Mouse (Mus musculus): ENCODE results near the gene Prl8a8. TPM values are rescaled to one million over a fixed set of nuclear protein-coding genes. Genes with fewer than 3 reads are reported as not detected.

The Prl8a8 gene
- polyA plus RNA-seq (2015; fragmentation: Nextera tagmentation; extraction: Ambion mirVana), result not detected in 2 replicates

- no peak within 1 kb of the TSS for H3K9ac ChIP-seq (ENCODE audit: low read depth, low read length)
- 83% methylated on average over 4 of the region's 4 CpGs for WGBS
- H3K4me2 ChIP-seq (ENCODE audit: low read length), result no peak within 1 kb of the TSS
Observed at GRCm38 (mm10) chr13:27513117-27513516, at the start of gene Prl8a8. Prl8a8 (minus strand) TSS chr13:27513217.

GRCm38 (mm10) chr13:27553336-27553735 lies 40.3 kb upstream of the Prl8a8 start:
- no peak overlapping the region for H3K27ac ChIP-seq (ENCODE audit: low read depth, low read length)
- H3K9ac ChIP-seq (ENCODE audit: low read depth, low read length), result no peak overlapping the region
- H3K9me3 ChIP-seq (ENCODE audit: control insufficient read depth, low read length), result no peaks in the 10 kb centered on the region
- H3K4me3 ChIP-seq (ENCODE audit: low read length), result no peak overlapping the region
- H3K4me1 ChIP-seq (ENCODE audit: control insufficient read depth, insufficient read depth, low read depth, low read length), result no peaks in the 10 kb centered on the region
- no peak for ATAC-seq
- no peaks in the 10 kb centered on the region for H3K27me3 ChIP-seq (replicated peaks; ENCODE audit: control insufficient read depth, insufficient read depth, low read length)
- no peak overlapping the region for H3K4me2 ChIP-seq (ENCODE audit: low read length)
- no peaks in the 10 kb centered on the region for H3K36me3 ChIP-seq (ENCODE audit: control insufficient read depth, insufficient read depth, low read length)

More at GRCm38 (mm10) chr13:27513117-27513516, at the start of gene Prl8a8:
- no peaks in the 10 kb centered on the region for H3K27me3 ChIP-seq (replicated peaks; ENCODE audit: control insufficient read depth, insufficient read depth, low read length)
- no peak for ATAC-seq
- H3K9me3 ChIP-seq (ENCODE audit: control insufficient read depth, low read length), result no peaks in the 10 kb centered on the region
- H3K27ac ChIP-seq (ENCODE audit: low read depth, low read length), result no peak within 1 kb of the TSS
- H3K4me3 ChIP-seq (ENCODE audit: low read length), result no peak within 1 kb of the TSS
- H3K36me3 ChIP-seq (ENCODE audit: control insufficient read depth, insufficient read depth, low read length), result no peaks in the 10 kb centered on the region
- H3K4me1 ChIP-seq (ENCODE audit: control insufficient read depth, insufficient read depth, low read depth, low read length), result no peaks in the 10 kb centered on the region

DNA sequence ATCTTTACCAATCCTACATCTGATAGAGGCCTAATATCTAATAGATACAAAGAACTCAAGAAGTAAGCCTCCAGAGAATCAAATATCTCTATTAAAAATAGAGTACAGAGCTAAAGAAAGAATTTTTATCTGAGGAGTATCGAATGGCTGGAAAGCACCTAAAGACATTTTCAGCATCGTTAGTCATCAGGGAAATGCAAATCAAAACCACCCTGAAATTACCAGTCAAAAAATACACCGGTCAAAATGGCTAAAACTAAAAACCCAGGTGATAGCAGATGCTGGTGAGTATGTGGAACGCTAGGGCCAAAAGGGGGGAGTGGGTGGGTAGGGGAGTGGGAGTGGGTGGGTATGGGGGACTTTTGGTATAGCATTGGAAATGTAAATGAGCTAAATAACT lies 10.1 kb upstream of the Prl8a8 start:
- WGBS, result 83% methylated on average over 4 of the region's 4 CpGs
- H3K4me3 ChIP-seq (ENCODE audit: low read length), result no peak overlapping the region
- no peak overlapping the region for H3K27ac ChIP-seq (ENCODE audit: low read depth, low read length)
- no peaks in the 10 kb centered on the region for H3K9me3 ChIP-seq (ENCODE audit: control insufficient read depth, low read length)
- H3K27me3 ChIP-seq (replicated peaks; ENCODE audit: control insufficient read depth, insufficient read depth, low read length), result no peaks in the 10 kb centered on the region
- ATAC-seq, result no peak
- H3K4me2 ChIP-seq (ENCODE audit: low read length), result no peak overlapping the region
- no peaks in the 10 kb centered on the region for H3K36me3 ChIP-seq (ENCODE audit: control insufficient read depth, insufficient read depth, low read length)
- no peak overlapping the region for H3K9ac ChIP-seq (ENCODE audit: low read depth, low read length)
- H3K4me1 ChIP-seq (ENCODE audit: control insufficient read depth, insufficient read depth, low read depth, low read length), result no peaks in the 10 kb centered on the region

GRCm38 (mm10) chr13:27507645-27508044 lies 5.4 kb downstream of the Prl8a8 start:
- WGBS, result 79% methylated on average over 1 of the region's 1 CpGs

More at GRCm38 (mm10) chr13:27507645-27508044, 5.4 kb downstream of the Prl8a8 start:
- Histone ChIP-seq H3K4me2 (ENCODE audit: low read length) (no peak overlapping the region), H3K27ac (ENCODE audit: low read depth, low read length) (no peak overlapping the region), H3K36me3 (ENCODE audit: control insufficient read depth, insufficient read depth, low read length) (no peaks in the 10 kb centered on the region), H3K4me3 (ENCODE audit: low read length) (no peak overlapping the region), H3K9ac (ENCODE audit: low read depth, low read length) (no peak overlapping the region), H3K27me3 (replicated peaks; ENCODE audit: control insufficient read depth, insufficient read depth, low read length) (no peaks in the 10 kb centered on the region), H3K4me1 (ENCODE audit: control insufficient read depth, insufficient read depth, low read depth, low read length) (no peaks in the 10 kb centered on the region), H3K9me3 (ENCODE audit: control insufficient read depth, low read length) (no peaks in the 10 kb centered on the region)
- ATAC-seq, result no peak

Other genes with a start within 250 kb of the Prl8a8 start
- gene Prl6a1, start 200.6 kb downstream of the Prl8a8 start, polyA plus RNA-seq (2015; fragmentation: Nextera tagmentation; extraction: Ambion mirVana), result not detected in 2 replicates
- gene Prl8a2, start 167.5 kb downstream of the Prl8a8 start, polyA plus RNA-seq (2015; fragmentation: Nextera tagmentation; extraction: Ambion mirVana), result not detected in 2 replicates
- not detected in 2 replicates for gene Prl2b1, start 122.4 kb downstream of the Prl8a8 start, polyA plus RNA-seq (2015; fragmentation: Nextera tagmentation; extraction: Ambion mirVana)
- not detected in 2 replicates for gene Prl8a6, start 74.5 kb downstream of the Prl8a8 start, polyA plus RNA-seq (2015; fragmentation: Nextera tagmentation; extraction: Ambion mirVana)
- not detected in 2 replicates for gene Prl8a9, start 51.4 kb upstream of the Prl8a8 start, polyA plus RNA-seq (2015; fragmentation: Nextera tagmentation; extraction: Ambion mirVana)
- not detected in 2 replicates for gene Prl8a1, start 69.0 kb upstream of the Prl8a8 start, polyA plus RNA-seq (2015; fragmentation: Nextera tagmentation; extraction: Ambion mirVana)
- gene Prl7b1, start 97.4 kb upstream of the Prl8a8 start, polyA plus RNA-seq (2015; fragmentation: Nextera tagmentation; extraction: Ambion mirVana), result not detected in 2 replicates
- not detected in 2 replicates for gene Prl7a1, start 129.3 kb upstream of the Prl8a8 start, polyA plus RNA-seq (2015; fragmentation: Nextera tagmentation; extraction: Ambion mirVana)
- gene Prl7a2, start 154.8 kb upstream of the Prl8a8 start, polyA plus RNA-seq (2015; fragmentation: Nextera tagmentation; extraction: Ambion mirVana), result not detected in 2 replicates
- not detected in 2 replicates for gene Prl7d1, start 203.5 kb upstream of the Prl8a8 start, polyA plus RNA-seq (2015; fragmentation: Nextera tagmentation; extraction: Ambion mirVana)

All from hindbrain, embryonic 16.5 days (tissue).